Mouse (Mus musculus) CH12.LX (cell line): ENCODE data around the gene Dnah1. TPM values are rescaled to one million over a fixed set of nuclear protein-coding genes. Genes with fewer than 3 reads are reported as not detected.

Experiments
- DNase-seq: peaks from one replicate; pipeline ENCODE4 v3.0.0-alpha.2; 2013; ENCODE audit errors: extremely low read depth
- H3K27ac ChIP-seq: 2 replicates; pipeline ENCODE4 v1.5.1; 2012; ENCODE audit warnings: low read depth, mild to moderate bottlenecking, control low read depth, moderate library complexity; ENCODE audit not compliant: insufficient read depth
- H3K27me3 ChIP-seq: replicated peaks from 2 replicates; pipeline ENCODE3; 2012; ENCODE audit warnings: inconsistent platforms
- H3K36me3 ChIP-seq, 2 experiments: replicated peaks in 1 of 2; 2 replicates each; pipeline versions ENCODE3 to v1.6.1; 2012; ENCODE audit warnings: inconsistent platforms in 1 of 2, low read length in 1 of 2, mild to moderate bottlenecking in 1 of 2, mixed read lengths in 1 of 2, moderate library complexity in 1 of 2; ENCODE audit not compliant: control insufficient read depth in 1 of 2, insufficient read depth in 1 of 2
- H3K4me1 ChIP-seq, 2 experiments: 2 replicates each; pipeline ENCODE4 v1.6.1; 2012; ENCODE audit warnings: inconsistent platforms in 1 of 2, moderate library complexity in 1 of 2; ENCODE audit not compliant: insufficient read depth in 2 of 2, control insufficient read depth in 1 of 2
- H3K4me2 ChIP-seq: 2 replicates; pipeline ENCODE4 v1.6.1; 2012; ENCODE audit warnings: low read depth, mild to moderate bottlenecking, control low read depth; ENCODE audit not compliant: poor library complexity, insufficient read depth, severe bottlenecking
- H3K4me3 ChIP-seq, 3 experiments: fragments of 150-350 bp in 1 of 3; sonication (generic) in 1 of 3; replicated peaks in 1 of 3; 2 replicates each; pipeline versions ENCODE3 to v1.5.1; 2011 to 2012; ENCODE audit warnings: low read depth in 2 of 3, low read length in 2 of 3, mild to moderate bottlenecking in 2 of 3, moderate library complexity in 2 of 3, control low read depth in 1 of 3, improper control_type of control experiment in 1 of 3, inconsistent platforms in 1 of 3, mixed read lengths in 1 of 3; ENCODE audit not compliant: poor library complexity in 1 of 3
- H3K79me2 ChIP-seq: replicated peaks from 2 replicates; pipeline ENCODE4 v1.6.1; 2012; ENCODE audit warnings: mild to moderate bottlenecking, moderate library complexity; ENCODE audit not compliant: control insufficient read depth, poor library complexity, insufficient read depth, severe bottlenecking; ENCODE audit errors: extremely low read depth
- H3K9ac ChIP-seq: 2 replicates; pipeline ENCODE4 v1.6.1; 2012; ENCODE audit warnings: low read depth, mild to moderate bottlenecking, control low read depth, moderate library complexity; ENCODE audit not compliant: insufficient read depth
- H3K9me3 ChIP-seq: replicated peaks from 2 replicates; pipeline ENCODE3; 2012; ENCODE audit warnings: low read length, inconsistent platforms, mixed read lengths
- CHD1 ChIP-seq: IDR thresholded peaks from 2 replicates; pipeline ENCODE4 v1.6.1; 2012; ENCODE audit warnings: low read depth, low read length, improper control_type of control experiment, inconsistent platforms
- E2F4 ChIP-seq: IDR thresholded peaks from 2 replicates; pipeline ENCODE4 v1.6.1; 2011; ENCODE audit warnings: low read depth, low read length, improper control_type of control experiment; ENCODE audit not compliant: insufficient replicate concordance
- ELF1 ChIP-seq: IDR thresholded peaks from 2 replicates; pipeline ENCODE4 v1.6.1; 2014; ENCODE audit warnings: low read depth, mild to moderate bottlenecking, inconsistent platforms, low read length, improper control_type of control experiment
- HCFC1 ChIP-seq: IDR thresholded peaks from 2 replicates; pipeline ENCODE4 v1.6.1; 2012; ENCODE audit warnings: low read depth, mild to moderate bottlenecking, inconsistent platforms, low read length, improper control_type of control experiment
- KAT2A ChIP-seq: IDR thresholded peaks from 2 replicates; pipeline ENCODE4 v1.6.1; 2012; ENCODE audit warnings: low read length, improper control_type of control experiment, inconsistent platforms; ENCODE audit not compliant: insufficient replicate concordance
- RCOR1 ChIP-seq: conservative IDR thresholded peaks from 2 replicates; pipeline ENCODE4 v1.6.1; 2012; ENCODE audit warnings: low read depth, mild to moderate bottlenecking, inconsistent platforms, low read length, improper control_type of control experiment
- SMC3 ChIP-seq: IDR thresholded peaks from 2 replicates; pipeline ENCODE4 v1.6.1; 2011; ENCODE audit warnings: low read depth, low read length, improper control_type of control experiment
- TCF12 ChIP-seq: IDR thresholded peaks from 2 replicates; pipeline ENCODE4 v1.6.1; 2014; ENCODE audit warnings: low read depth, mild to moderate bottlenecking, inconsistent platforms, low read length, improper control_type of control experiment
- UBTF ChIP-seq: IDR thresholded peaks from 2 replicates; pipeline ENCODE4 v1.6.1; 2012; ENCODE audit warnings: low read depth, mild to moderate bottlenecking, inconsistent platforms, low read length, improper control_type of control experiment, moderate library complexity
- USF2 ChIP-seq: conservative IDR thresholded peaks from 2 replicates; pipeline ENCODE4 v1.6.1; 2011; ENCODE audit warnings: low read depth, low read length, improper control_type of control experiment
- dilution Hi-C: fragments of 300-500 bp; cut with MboI; formaldehyde crosslinking; loops from 2 replicates; pipeline ENCODE4 v1.14.3; 2020; ENCODE audit warnings: low sequenced_read_pairs; ENCODE audit not compliant: extremely low pct_unique_long_range_greater_than_20kb, extremely low pct_ligation_motif_present
- in situ Hi-C: fragments of 300-500 bp; cut with MboI; formaldehyde crosslinking; loops from 3 replicates; pipeline ENCODE4 v1.14.3; 2019; ENCODE audit warnings: low sequenced_read_pairs, low pct_ligation_motif_present, low pct_unique_long_range_greater_than_20kb, mixed read lengths
- polyA plus RNA-seq: library from polyadenylated mRNA; unstranded; fragments of >175 nt; gene quantifications from 2 replicates; pipeline ENCODE4 v1.2.1, GENCODE M21; 2012; ENCODE audit warnings: low read depth; ENCODE audit not compliant: insufficient read length
- total RNA-seq, 2 experiments: library from RNA; depleted of rRNA; stranded (reverse); fragments of 300-350 nt in 1 of 2; fragments of >200 nt in 1 of 2; gene quantifications; 2 replicates each; pipeline ENCODE4 v1.2.3; 2012 to 2014

Dnah1 gene
- total and polyA plus RNA-seq, 3 experiments, result 0.04 to 0.08 (median 0.06) TPM

- Histone ChIP-seq H3K27me3 (peaks cover 14% of the 10 kb centered on the region), H3K4me2 (no peak overlapping the region), H3K4me1 (peaks cover 12 to 30% of the 10 kb centered on the region in 2 experiments), H3K79me2 (no peaks in the 10 kb centered on the region), H3K9ac (no peak overlapping the region), H3K9me3 (no peaks in the 10 kb centered on the region), H3K4me3 (no peak overlapping the region), H3K27ac (no peak overlapping the region), H3K36me3 (no peaks in the 10 kb centered on the region)
- DNase-seq, result no peak
- dilution Hi-C loops, result no loop called here
- no peak for TF ChIP-seq E2F4
- TF ChIP-seq ELF1, result no peak
- in situ Hi-C loops, result no loop called here
Measured at GRCm38 (mm10) chr14:31213868-31214267, 109.8 kb downstream of the Dnah1 start.

DNA sequence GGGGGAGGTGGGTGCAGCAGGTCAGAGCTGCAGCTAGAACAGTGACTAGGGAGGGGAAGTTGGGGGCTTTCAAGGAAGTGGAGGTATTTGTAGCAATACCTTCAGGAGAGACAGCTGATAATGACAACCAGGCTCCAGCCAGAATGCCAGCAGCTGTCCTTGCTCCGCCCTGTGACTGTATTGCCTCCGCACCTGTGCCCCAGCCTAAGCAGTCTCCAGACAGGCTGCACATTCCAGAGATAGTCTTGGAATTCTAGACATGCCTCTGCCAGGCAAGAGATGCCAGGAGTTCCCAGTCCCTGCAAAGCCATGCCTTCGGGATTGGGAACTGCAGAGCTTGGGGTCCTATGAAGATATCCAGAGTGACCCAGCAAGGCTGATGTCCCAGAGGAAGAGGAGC, 111.2 kb downstream of the Dnah1 start:
- Histone ChIP-seq H3K27me3 (peaks cover 13% of the 10 kb centered on the region), H3K36me3 (no peaks in the 10 kb centered on the region), H3K4me2 (no peak overlapping the region), H3K27ac (no peak overlapping the region), H3K9ac (no peak overlapping the region), H3K9me3 (no peaks in the 10 kb centered on the region), H3K79me2 (no peaks in the 10 kb centered on the region), H3K4me3 (no peak overlapping the region), H3K4me1 (peaks cover 11 to 23% of the 10 kb centered on the region in 2 experiments)
- TF ChIP-seq HCFC1, result no peak
- TF ChIP-seq RCOR1, result no peak
- TF ChIP-seq UBTF, result no peak
- no peak for TF ChIP-seq USF2
- TF ChIP-seq CHD1, result no peak
- no peak for TF ChIP-seq ELF1
- TF ChIP-seq SMC3, result no peak
- TF ChIP-seq TCF12, result no peak
- dilution Hi-C loops, result no loop called here
- no peak for DNase-seq
- in situ Hi-C loops, result no loop called here

GRCm38 (mm10) chr14:31211854-31212253, 111.8 kb downstream of the Dnah1 start:
- Histone ChIP-seq H3K9me3 (no peaks in the 10 kb centered on the region), H3K4me2 (no peak overlapping the region), H3K4me1 (peaks cover 9 to 23% of the 10 kb centered on the region in 2 experiments; a peak in 3 of 4 replicates), H3K36me3 (no peaks in the 10 kb centered on the region), H3K27me3 (peaks cover 13% of the 10 kb centered on the region), H3K27ac (no peak overlapping the region), H3K9ac (no peak overlapping the region), H3K79me2 (no peaks in the 10 kb centered on the region), H3K4me3 (no peak overlapping the region)
- TF ChIP-seq HCFC1, result no peak
- no peak for TF ChIP-seq KAT2A
- in situ Hi-C loops (no loop called here), dilution Hi-C loops (no loop called here)
- no peak for DNase-seq

Other genes with a start within 250 kb of the Dnah1 start
- gene Smim4, start 194.9 kb downstream of the Dnah1 start, total RNA-seq (2012; rRNA removed), result 38.0 and 45.8 TPM in 2 replicates
- gene Smim4, start 194.9 kb downstream of the Dnah1 start, total RNA-seq (2014; rRNA removed), result 13.5 and 19.1 TPM in 2 replicates
- gene Smim4, start 194.9 kb downstream of the Dnah1 start, polyA plus RNA-seq, result 24.0 and 26.1 TPM in 2 replicates
- 41.6 and 52.5 TPM in 2 replicates for gene Nt5dc2, start 192.8 kb downstream of the Dnah1 start, total RNA-seq (2012; rRNA removed)
- 2.9 and 4.0 TPM in 2 replicates for gene Nt5dc2, start 192.8 kb downstream of the Dnah1 start, total RNA-seq (2014; rRNA removed)
- 3.3 and 5.7 TPM in 2 replicates for gene Nt5dc2, start 192.8 kb downstream of the Dnah1 start, polyA plus RNA-seq
- 3.9 and 4.4 TPM in 2 replicates for gene Stab1, start 155.3 kb downstream of the Dnah1 start, total RNA-seq (2012; rRNA removed)
- gene Stab1, start 155.3 kb downstream of the Dnah1 start, total RNA-seq (2014; rRNA removed), result 4.6 and 5.8 TPM in 2 replicates
- 11.2 TPM in 2 replicates for gene Stab1, start 155.3 kb downstream of the Dnah1 start, polyA plus RNA-seq
- gene Tnnc1, start 115.6 kb downstream of the Dnah1 start, total RNA-seq (2012; rRNA removed), result 0.25 and 0.29 TPM in 2 replicates
- gene Tnnc1, start 115.6 kb downstream of the Dnah1 start, total RNA-seq (2014; rRNA removed), result 0.63 and 0.86 TPM in 2 replicates
- gene Tnnc1, start 115.6 kb downstream of the Dnah1 start, polyA plus RNA-seq, result 0.66 and 1.0 TPM in 2 replicates
- gene Nisch, start 107.0 kb downstream of the Dnah1 start, total RNA-seq (2012; rRNA removed), result 76.1 and 85.2 TPM in 2 replicates
- 43.1 and 46.3 TPM in 2 replicates for gene Nisch, start 107.0 kb downstream of the Dnah1 start, total RNA-seq (2014; rRNA removed)
- gene Nisch, start 107.0 kb downstream of the Dnah1 start, polyA plus RNA-seq, result 149 and 180 TPM in 2 replicates
- gene Sema3g, start 106.0 kb downstream of the Dnah1 start, total RNA-seq (2012; rRNA removed), result 1.0 and 1.1 TPM in 2 replicates
- 0.36 and 0.47 TPM in 2 replicates for gene Sema3g, start 106.0 kb downstream of the Dnah1 start, total RNA-seq (2014; rRNA removed)
- gene Sema3g, start 106.0 kb downstream of the Dnah1 start, polyA plus RNA-seq, result 0.93 and 0.94 TPM in 2 replicates
- 11.1 and 13.9 TPM in 2 replicates for gene Phf7, start 72.6 kb downstream of the Dnah1 start, total RNA-seq (2012; rRNA removed)
- gene Phf7, start 72.6 kb downstream of the Dnah1 start, total RNA-seq (2014; rRNA removed), result 13.5 and 14.3 TPM in 2 replicates
- 10.0 and 12.5 TPM in 2 replicates for gene Phf7, start 72.6 kb downstream of the Dnah1 start, polyA plus RNA-seq
- 56.6 and 58.0 TPM in 2 replicates for gene Bap1, start 72.4 kb downstream of the Dnah1 start, total RNA-seq (2012; rRNA removed)
- 61.8 and 62.0 TPM in 2 replicates for gene Bap1, start 72.4 kb downstream of the Dnah1 start, total RNA-seq (2014; rRNA removed)
- gene Bap1, start 72.4 kb downstream of the Dnah1 start, polyA plus RNA-seq, result 87.7 and 100 TPM in 2 replicates
- gene Capn7, start 12.7 kb upstream of the Dnah1 start, total RNA-seq (2012; rRNA removed), result 27.9 and 31.4 TPM in 2 replicates
- gene Capn7, start 12.7 kb upstream of the Dnah1 start, total RNA-seq (2014; rRNA removed), result 45.0 and 53.7 TPM in 2 replicates
- 33.3 and 34.8 TPM in 2 replicates for gene Capn7, start 12.7 kb upstream of the Dnah1 start, polyA plus RNA-seq
- gene Sh3bp5, start 112.2 kb upstream of the Dnah1 start, total RNA-seq (2012; rRNA removed), result 50.2 and 64.6 TPM in 2 replicates
- gene Sh3bp5, start 112.2 kb upstream of the Dnah1 start, total RNA-seq (2014; rRNA removed), result 53.0 and 57.4 TPM in 2 replicates
- 158 and 164 TPM in 2 replicates for gene Sh3bp5, start 112.2 kb upstream of the Dnah1 start, polyA plus RNA-seq
- 25.2 and 29.1 TPM in 2 replicates for gene Eaf1, start 170.5 kb upstream of the Dnah1 start, total RNA-seq (2012; rRNA removed)
- gene Eaf1, start 170.5 kb upstream of the Dnah1 start, total RNA-seq (2014; rRNA removed), result 27.5 and 29.4 TPM in 2 replicates
- 38.7 and 39.9 TPM in 2 replicates for gene Eaf1, start 170.5 kb upstream of the Dnah1 start, polyA plus RNA-seq
- gene Mettl6, start 171.1 kb upstream of the Dnah1 start, total RNA-seq (2012; rRNA removed), result 36.2 and 38.2 TPM in 2 replicates
- gene Mettl6, start 171.1 kb upstream of the Dnah1 start, total RNA-seq (2014; rRNA removed), result 122 and 142 TPM in 2 replicates
- gene Mettl6, start 171.1 kb upstream of the Dnah1 start, polyA plus RNA-seq, result 63.2 and 69.8 TPM in 2 replicates